Mouse (Mus musculus) layer of hippocampus, adult 11-12 months (tissue): ENCODE measurements around the gene Olfr272.
A peak's percentile ranks its signal among the peaks of the same experiment; 100 is the strongest.

Source experiments
- DNase-seq: peaks from one replicate; pipeline ENCODE4 v3.0.0; 2022; ENCODE audit warnings: low spot score

Olfr272 gene

GRCm38 (mm10) chr4:52919078-52919477 lies at the start of gene Olfr272:
Gene Olfr272, minus strand, starts transcription at chr4:52919178.
- no peak for DNase-seq

- DNase-seq = no peak
Measured at GRCm38 (mm10) chr4:52964247-52964646, 45.3 kb upstream of the Olfr272 start, which contains the start of gene Olfr270. Gene Olfr270, plus strand, starts transcription at chr4:52964547.

- peak; percentile 70 for DNase-seq
Measured at GRCm38 (mm10) chr4:52958693-52959092, 39.7 kb upstream of the Olfr272 start.

- no peak for DNase-seq
Measured at GRCm38 (mm10) chr4:52949005-52949404, 30.0 kb upstream of the Olfr272 start.

- DNase-seq = no peak
Measured at GRCm38 (mm10) chr4:52946665-52947064, 27.7 kb upstream of the Olfr272 start.

- no peak for DNase-seq
Measured at GRCm38 (mm10) chr4:52930480-52930879, 11.5 kb upstream of the Olfr272 start.

GRCm38 (mm10) chr4:52917311-52917688 lies 1.7 kb downstream of the Olfr272 start:
- DNase-seq = no peak

GRCm38 (mm10) chr4:52916659-52917310 lies 2.2 kb downstream of the Olfr272 start:
- no peak for DNase-seq

- DNase-seq = no peak
Measured at GRCm38 (mm10) chr4:52912409-52912808, 6.6 kb downstream of the Olfr272 start.

GRCm38 (mm10) chr4:52909542-52909941 lies 9.4 kb downstream of the Olfr272 start:
- no peak for DNase-seq

GRCm38 (mm10) chr4:52864156-52864555 lies 54.8 kb downstream of the Olfr272 start:
- no peak for DNase-seq
